Mouse (Mus musculus): ENCODE data around the gene Nhlh2. TPM values are rescaled to one million over a fixed set of nuclear protein-coding genes. Genes with fewer than 3 reads are reported as not detected.

Gene Nhlh2
- polyA plus RNA-seq, 1 experiment from 2014 or later, result not detected

DNA sequence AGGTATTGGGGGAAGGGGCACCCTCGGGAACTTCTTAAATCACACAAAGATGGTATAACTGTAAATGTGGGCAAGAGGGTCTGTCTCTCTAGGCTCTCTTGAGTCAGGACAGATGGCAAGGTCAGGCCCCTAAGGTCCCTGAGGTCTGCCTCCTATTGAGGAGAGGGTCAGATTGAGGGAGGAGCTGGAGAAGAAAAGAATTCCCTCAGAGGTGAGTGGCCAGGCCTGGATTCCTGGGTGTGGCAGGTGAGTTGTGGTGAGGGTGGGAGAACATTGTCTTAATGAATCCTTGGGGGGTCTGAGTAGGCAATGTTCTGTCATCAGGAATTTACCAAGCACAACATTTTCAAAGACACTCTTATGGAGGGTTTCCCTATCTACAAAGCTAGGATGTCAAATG is 10.7 kb downstream of the Nhlh2 start:
- Histone ChIP-seq H3K27me3 (ENCODE audit: control insufficient read depth, insufficient read depth, low read depth, low read length) (peaks cover 29% of the 10 kb centered on the region), H3K4me3 (ENCODE audit: low read depth, low read length) (no peak overlapping the region), H3K9me3 (replicated peaks; ENCODE audit: control insufficient read depth, low read length) (no peaks in the 10 kb centered on the region), H3K9ac (ENCODE audit: low read depth, low read length) (no peak overlapping the region), H3K4me1 (ENCODE audit: control insufficient read depth, low read depth, low read length) (no peaks in the 10 kb centered on the region), H3K36me3 (ENCODE audit: control insufficient read depth, insufficient read depth) (no peaks in the 10 kb centered on the region), H3K27ac (ENCODE audit: low read length) (no peak overlapping the region), H3K4me2 (ENCODE audit: low read depth, low read length) (no peak overlapping the region)
- no peak for ATAC-seq (ENCODE audit: low read depth)
- WGBS (ENCODE audit: insufficient replicate concordance), result 25% methylated on average over 1 of the region's 1 CpGs

- 12% methylated on average over 2 of the region's 2 CpGs for WGBS (ENCODE audit: insufficient replicate concordance)
Measured at GRCm38 (mm10) chr3:102022721-102023120, 12.8 kb downstream of the Nhlh2 start.

GRCm38 (mm10) chr3:102023337-102023736 is 13.5 kb downstream of the Nhlh2 start:
- Histone ChIP-seq H3K9ac (ENCODE audit: low read depth, low read length) (no peak overlapping the region), H3K27ac (ENCODE audit: low read length) (no peak overlapping the region), H3K4me3 (ENCODE audit: low read depth, low read length) (peak overlapping the region; percentile 29; the same call in 1 of the 2 replicates), H3K4me2 (ENCODE audit: low read depth, low read length) (peak overlapping the region; percentile 47), H3K4me1 (ENCODE audit: control insufficient read depth, low read depth, low read length) (no peaks in the 10 kb centered on the region), H3K36me3 (ENCODE audit: control insufficient read depth, insufficient read depth) (no peaks in the 10 kb centered on the region), H3K27me3 (ENCODE audit: control insufficient read depth, insufficient read depth, low read depth, low read length) (peaks cover 29% of the 10 kb centered on the region), H3K9me3 (replicated peaks; ENCODE audit: control insufficient read depth, low read length) (no peaks in the 10 kb centered on the region)
- no peak for ATAC-seq (ENCODE audit: low read depth)
- 1% methylated on average over 31 of the region's 31 CpGs for WGBS (ENCODE audit: insufficient replicate concordance)

More at GRCm38 (mm10) chr3:102022721-102023120, 12.8 kb downstream of the Nhlh2 start:
- Histone ChIP-seq H3K9me3 (replicated peaks; ENCODE audit: control insufficient read depth, low read length) (no peaks in the 10 kb centered on the region), H3K27ac (ENCODE audit: low read length) (no peak overlapping the region), H3K27me3 (ENCODE audit: control insufficient read depth, insufficient read depth, low read depth, low read length) (peaks cover 29% of the 10 kb centered on the region), H3K9ac (ENCODE audit: low read depth, low read length) (no peak overlapping the region), H3K4me1 (ENCODE audit: control insufficient read depth, low read depth, low read length) (no peaks in the 10 kb centered on the region), H3K36me3 (ENCODE audit: control insufficient read depth, insufficient read depth) (no peaks in the 10 kb centered on the region), H3K4me2 (ENCODE audit: low read depth, low read length) (no peak overlapping the region), H3K4me3 (ENCODE audit: low read depth, low read length) (no peak overlapping the region)
- no peak for ATAC-seq (ENCODE audit: low read depth)

DNA sequence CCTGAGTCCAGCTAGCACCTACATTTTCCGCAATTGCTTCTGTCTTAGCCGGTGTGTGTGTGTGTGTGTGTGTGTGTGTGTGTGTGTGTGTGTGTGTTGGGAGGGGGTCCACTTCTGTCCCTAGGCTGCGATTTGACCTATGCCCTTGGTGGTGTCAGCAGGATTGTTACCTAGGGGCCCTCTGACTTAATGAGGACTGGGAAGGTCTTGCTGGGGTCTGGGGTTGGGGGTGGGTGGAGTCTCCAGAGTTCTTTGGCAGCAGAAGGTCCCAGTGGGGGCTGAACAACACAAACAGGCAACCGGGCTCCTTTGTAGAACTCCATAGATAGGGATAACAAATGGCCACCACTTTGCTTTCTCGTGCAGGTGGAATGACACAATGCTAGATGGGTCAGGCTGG is 14.0 kb downstream of the Nhlh2 start:
- WGBS (ENCODE audit: insufficient replicate concordance), result 5% methylated on average over 5 of the region's 5 CpGs
- no peak overlapping the region for H3K9ac ChIP-seq (ENCODE audit: low read depth, low read length)
- H3K36me3 ChIP-seq (ENCODE audit: control insufficient read depth, insufficient read depth), result no peaks in the 10 kb centered on the region
- ATAC-seq (ENCODE audit: low read depth), result no peak
- no peaks in the 10 kb centered on the region for H3K9me3 ChIP-seq (replicated peaks; ENCODE audit: control insufficient read depth, low read length)
- peak overlapping the region; percentile 47 for H3K4me2 ChIP-seq (ENCODE audit: low read depth, low read length)
- H3K27me3 ChIP-seq (ENCODE audit: control insufficient read depth, insufficient read depth, low read depth, low read length), result peaks cover 29% of the 10 kb centered on the region
- no peak overlapping the region for H3K4me3 ChIP-seq (ENCODE audit: low read depth, low read length)
- H3K4me1 ChIP-seq (ENCODE audit: control insufficient read depth, low read depth, low read length), result no peaks in the 10 kb centered on the region
- H3K27ac ChIP-seq (ENCODE audit: low read length), result no peak overlapping the region

DNA sequence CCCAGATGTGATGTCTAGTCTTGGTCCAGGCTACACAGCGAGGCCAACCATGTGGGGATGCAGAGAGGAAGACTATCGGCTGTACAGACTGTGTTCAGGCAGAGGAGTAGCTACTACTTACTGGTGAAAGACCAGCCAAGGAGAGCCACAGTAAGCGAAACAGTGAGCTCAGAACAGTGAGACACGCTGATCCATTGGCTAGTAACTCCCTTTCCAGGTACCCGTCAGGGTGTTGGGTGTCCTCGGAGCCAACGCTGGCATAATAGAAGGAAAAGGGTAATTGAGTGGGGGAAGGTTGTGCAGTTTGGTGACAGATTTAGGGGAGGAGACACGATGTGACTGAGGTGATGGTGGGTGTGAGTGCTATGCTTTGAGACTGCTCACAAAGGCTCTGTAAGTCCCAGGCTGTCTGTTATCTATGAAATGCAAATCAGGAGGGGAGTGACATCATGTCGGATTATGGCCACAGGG is 15.1 kb downstream of the Nhlh2 start:
- Histone ChIP-seq H3K9ac (ENCODE audit: low read depth, low read length) (no peak overlapping the region), H3K36me3 (ENCODE audit: control insufficient read depth, insufficient read depth) (no peaks in the 10 kb centered on the region), H3K27me3 (ENCODE audit: control insufficient read depth, insufficient read depth, low read depth, low read length) (peaks cover 29% of the 10 kb centered on the region), H3K27ac (ENCODE audit: low read length) (no peak overlapping the region), H3K4me1 (ENCODE audit: control insufficient read depth, low read depth, low read length) (no peaks in the 10 kb centered on the region), H3K4me3 (ENCODE audit: low read depth, low read length) (no peak overlapping the region), H3K9me3 (replicated peaks; ENCODE audit: control insufficient read depth, low read length) (no peaks in the 10 kb centered on the region), H3K4me2 (ENCODE audit: low read depth, low read length) (no peak overlapping the region)
- 48% methylated on average over 9 of the region's 9 CpGs for WGBS (ENCODE audit: insufficient replicate concordance)
- ATAC-seq (ENCODE audit: low read depth), result no peak

DNA sequence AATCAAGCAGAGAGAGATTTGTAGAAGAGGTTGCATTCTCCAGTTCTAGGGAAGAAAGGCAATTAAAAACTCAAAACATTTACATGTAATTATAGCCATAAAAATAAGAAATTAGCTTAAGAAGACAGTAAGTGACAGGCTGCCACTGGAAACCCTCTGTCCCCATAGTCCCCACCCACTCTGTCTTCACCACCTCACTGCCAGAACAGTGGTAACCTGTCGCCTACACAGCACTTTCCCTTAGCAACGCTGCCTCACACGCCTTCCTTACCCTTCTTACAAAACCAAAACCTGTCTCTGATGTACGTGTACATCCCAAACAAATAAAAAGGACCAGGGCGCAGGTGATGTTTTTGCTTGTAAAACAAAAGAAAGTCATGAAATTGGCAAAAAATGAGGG is 15.8 kb downstream of the Nhlh2 start:
- Histone ChIP-seq H3K27ac (ENCODE audit: low read length) (no peak overlapping the region), H3K27me3 (ENCODE audit: control insufficient read depth, insufficient read depth, low read depth, low read length) (peaks cover 26% of the 10 kb centered on the region)
- 63% methylated on average over 5 of the region's 5 CpGs for WGBS (ENCODE audit: insufficient replicate concordance)

DNA sequence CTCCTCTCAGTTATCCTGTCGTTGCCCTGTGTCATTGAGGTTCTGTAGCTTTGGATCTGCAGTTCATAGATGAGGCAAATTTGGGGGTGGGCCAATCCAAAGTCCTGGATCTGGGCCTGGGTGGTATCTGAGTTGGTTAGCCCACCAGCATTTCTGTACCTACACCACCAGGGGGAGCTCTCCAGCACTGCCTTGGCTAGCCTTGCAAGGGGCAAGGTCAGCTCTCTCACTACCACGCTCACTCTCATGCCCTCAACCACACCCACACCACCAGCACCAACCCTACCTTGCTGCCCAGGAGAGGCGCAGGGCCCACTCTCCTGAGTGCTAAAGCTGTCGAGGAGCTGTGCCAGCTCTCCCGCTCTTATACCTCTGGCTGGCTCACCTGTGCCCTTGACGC is 18.0 kb downstream of the Nhlh2 start:
- no peak for ATAC-seq (ENCODE audit: low read depth)
- Histone ChIP-seq H3K36me3 (ENCODE audit: control insufficient read depth, insufficient read depth) (no peaks in the 10 kb centered on the region), H3K4me2 (ENCODE audit: low read depth, low read length) (no peak overlapping the region), H3K9me3 (replicated peaks; ENCODE audit: control insufficient read depth, low read length) (no peaks in the 10 kb centered on the region), H3K27ac (ENCODE audit: low read length) (no peak overlapping the region), H3K4me3 (ENCODE audit: low read depth, low read length) (no peak overlapping the region), H3K4me1 (ENCODE audit: control insufficient read depth, low read depth, low read length) (no peaks in the 10 kb centered on the region), H3K27me3 (ENCODE audit: control insufficient read depth, insufficient read depth, low read depth, low read length) (peaks cover 16% of the 10 kb centered on the region), H3K9ac (ENCODE audit: low read depth, low read length) (no peak overlapping the region)
- 46% methylated on average over 6 of the region's 6 CpGs for WGBS (ENCODE audit: insufficient replicate concordance)

More for the DNA sequence above, 15.8 kb downstream of the Nhlh2 start:
- Histone ChIP-seq H3K9me3 (replicated peaks; ENCODE audit: control insufficient read depth, low read length) (no peaks in the 10 kb centered on the region), H3K36me3 (ENCODE audit: control insufficient read depth, insufficient read depth) (no peaks in the 10 kb centered on the region), H3K4me2 (ENCODE audit: low read depth, low read length) (no peak overlapping the region), H3K4me3 (ENCODE audit: low read depth, low read length) (no peak overlapping the region), H3K4me1 (ENCODE audit: control insufficient read depth, low read depth, low read length) (no peaks in the 10 kb centered on the region), H3K9ac (ENCODE audit: low read depth, low read length) (no peak overlapping the region)
- ATAC-seq (ENCODE audit: low read depth), result no peak

DNA sequence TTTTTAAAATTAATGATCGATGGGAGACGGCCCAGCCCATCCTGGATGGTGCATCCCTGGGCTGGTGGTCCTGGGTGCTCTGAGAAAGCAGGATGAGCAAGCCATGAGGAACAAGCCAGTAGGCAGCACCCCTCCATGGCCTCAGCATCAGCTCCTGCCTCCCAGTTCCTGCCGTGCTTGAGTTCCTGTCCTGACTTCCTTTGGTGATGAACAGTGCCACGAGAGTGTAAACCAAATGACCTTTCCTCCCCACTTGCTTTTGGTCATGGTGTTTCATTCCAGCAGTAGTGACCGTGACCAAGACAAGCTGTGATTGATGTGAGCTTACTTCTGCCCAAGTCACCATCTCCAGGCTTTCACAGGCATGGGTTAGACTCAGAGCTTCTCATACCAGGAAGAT is 27.9 kb downstream of the Nhlh2 start:
- no peaks in the 10 kb centered on the region for H3K36me3 ChIP-seq (ENCODE audit: control insufficient read depth, insufficient read depth)
- 54% methylated on average over 5 of the region's 5 CpGs for WGBS (ENCODE audit: insufficient replicate concordance)
- no peak overlapping the region for H3K27ac ChIP-seq (ENCODE audit: low read length)

GRCm38 (mm10) chr3:102038608-102039007 is 28.7 kb downstream of the Nhlh2 start:
- 63% methylated on average over 6 of the region's 6 CpGs for WGBS (ENCODE audit: insufficient replicate concordance)
- H3K4me3 ChIP-seq (ENCODE audit: low read depth, low read length), result no peak overlapping the region
- H3K27me3 ChIP-seq (ENCODE audit: control insufficient read depth, insufficient read depth, low read depth, low read length), result no peaks in the 10 kb centered on the region
- H3K9ac ChIP-seq (ENCODE audit: low read depth, low read length), result no peak overlapping the region
- no peak for ATAC-seq (ENCODE audit: low read depth)
- H3K36me3 ChIP-seq (ENCODE audit: control insufficient read depth, insufficient read depth), result no peaks in the 10 kb centered on the region
- H3K9me3 ChIP-seq (replicated peaks; ENCODE audit: control insufficient read depth, low read length), result no peaks in the 10 kb centered on the region
- H3K27ac ChIP-seq (ENCODE audit: low read length), result no peak overlapping the region
- H3K4me1 ChIP-seq (ENCODE audit: control insufficient read depth, low read depth, low read length), result no peaks in the 10 kb centered on the region
- H3K4me2 ChIP-seq (ENCODE audit: low read depth, low read length), result no peak overlapping the region

More for the DNA sequence above, 27.9 kb downstream of the Nhlh2 start:
- Histone ChIP-seq H3K4me3 (ENCODE audit: low read depth, low read length) (no peak overlapping the region), H3K9ac (ENCODE audit: low read depth, low read length) (no peak overlapping the region), H3K4me2 (ENCODE audit: low read depth, low read length) (no peak overlapping the region), H3K27me3 (ENCODE audit: control insufficient read depth, insufficient read depth, low read depth, low read length) (no peaks in the 10 kb centered on the region), H3K4me1 (ENCODE audit: control insufficient read depth, low read depth, low read length) (no peaks in the 10 kb centered on the region), H3K9me3 (replicated peaks; ENCODE audit: control insufficient read depth, low read length) (no peaks in the 10 kb centered on the region)
- no peak for ATAC-seq (ENCODE audit: low read depth)
